Mouse (Mus musculus) thymus, adult 18-20 months (tissue): ENCODE measurements around the gene Ctnnd1.
"Not testable (repeated sequence)": the region's sequence is repeated elsewhere in the genome, so short reads cannot be mapped to it uniquely, and the experiment has no call there.

Experiments
- DNase-seq, 2 experiments: peaks; one replicate each; pipeline ENCODE4 v3.0.0; 2022; ENCODE audit warnings: mixed read lengths in 2 of 2

Ctnnd1 gene

DNA sequence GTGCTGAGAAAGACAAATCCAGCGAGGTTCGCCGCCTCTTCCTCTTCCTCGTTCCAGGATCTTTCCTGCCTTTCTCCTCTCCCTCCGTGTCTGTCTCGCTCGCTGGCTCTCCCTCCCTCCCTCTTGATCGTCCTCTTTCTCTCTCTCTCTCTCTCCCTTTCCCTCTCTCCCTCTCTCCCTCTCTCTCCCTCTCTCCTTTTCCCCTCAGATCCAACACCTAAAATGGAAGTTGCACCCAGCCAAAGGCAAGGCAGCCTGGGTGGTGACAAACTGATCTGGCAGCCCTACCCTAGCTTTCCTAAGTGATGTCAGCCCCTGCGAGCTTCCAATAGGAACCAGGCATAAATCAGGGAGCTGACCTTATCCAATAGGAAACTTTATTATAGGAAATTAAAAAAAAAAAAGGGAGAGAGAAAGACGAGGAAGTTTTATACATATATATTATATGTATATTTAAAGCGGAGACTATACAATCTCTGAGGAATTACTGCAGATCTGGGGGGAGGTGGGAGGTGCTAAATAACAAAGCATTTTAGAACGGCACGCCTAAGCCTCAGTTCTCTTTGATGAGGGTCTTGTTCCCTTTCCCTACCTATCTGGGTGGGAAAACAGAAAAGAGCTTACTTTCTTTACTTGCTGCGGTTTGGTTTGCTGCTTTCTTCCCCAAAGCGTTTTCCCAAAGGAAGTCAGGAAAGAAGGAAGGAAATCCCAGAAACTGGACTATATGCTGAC is at the start of gene Ctnnd1:
Ctnnd1 (minus strand) TSS at position 302 of the 732 bp plus-strand sequence.
- DNase-seq, result no peak

DNA sequence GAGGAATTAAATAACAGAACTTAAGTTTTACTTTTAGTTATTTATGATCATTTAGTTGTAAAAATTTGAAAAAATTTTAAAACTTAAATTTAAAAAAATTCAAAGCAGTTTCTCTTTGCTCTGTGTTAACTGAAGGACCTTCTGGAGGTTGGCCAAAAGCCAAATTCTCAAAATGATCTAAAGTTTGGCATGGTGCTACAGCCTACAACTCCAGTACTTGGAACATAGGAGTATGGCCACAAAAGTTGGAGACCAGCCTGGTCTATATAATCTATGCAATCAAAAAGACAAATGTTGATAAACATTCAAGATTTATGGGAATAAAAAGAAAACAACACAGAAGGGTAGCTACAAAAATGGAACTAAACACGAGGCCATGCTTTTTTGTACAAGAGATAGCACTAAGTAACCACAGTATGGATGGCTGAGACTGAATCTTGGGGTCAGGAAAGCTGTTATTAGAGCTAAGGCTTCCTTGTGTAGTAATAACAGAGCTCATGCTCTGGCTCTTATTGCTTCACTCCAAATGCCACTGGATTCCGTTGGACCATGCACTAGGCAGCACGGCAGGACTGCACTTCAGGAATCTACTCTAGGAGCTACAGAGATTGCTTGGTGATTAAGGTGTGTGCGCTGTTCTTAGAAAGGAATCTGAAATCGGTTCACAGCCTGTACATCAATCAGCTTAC is 44.6 kb upstream of the Ctnnd1 start:
- no peak for DNase-seq

DNA sequence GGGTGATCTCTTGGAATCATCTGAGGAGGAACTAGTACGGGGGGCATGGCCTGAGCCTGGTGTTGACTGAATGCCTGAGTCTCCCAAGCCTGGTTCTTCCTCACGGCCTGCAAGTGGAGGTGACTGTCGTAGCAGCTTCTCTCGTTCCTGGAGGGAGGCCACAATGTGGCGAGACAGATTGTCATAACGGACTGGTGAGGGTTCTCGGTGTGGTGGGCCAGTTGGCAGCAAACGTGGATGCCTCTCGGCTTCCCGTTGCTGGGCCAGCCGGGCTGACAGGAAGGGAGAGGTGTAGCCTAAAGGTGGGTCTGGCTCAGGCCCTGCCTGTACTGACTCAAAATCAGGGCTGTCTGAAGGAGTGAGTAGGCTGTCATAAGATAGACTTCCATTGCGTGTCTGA is 39.5 kb upstream of the Ctnnd1 start:
- no peak for DNase-seq

DNA sequence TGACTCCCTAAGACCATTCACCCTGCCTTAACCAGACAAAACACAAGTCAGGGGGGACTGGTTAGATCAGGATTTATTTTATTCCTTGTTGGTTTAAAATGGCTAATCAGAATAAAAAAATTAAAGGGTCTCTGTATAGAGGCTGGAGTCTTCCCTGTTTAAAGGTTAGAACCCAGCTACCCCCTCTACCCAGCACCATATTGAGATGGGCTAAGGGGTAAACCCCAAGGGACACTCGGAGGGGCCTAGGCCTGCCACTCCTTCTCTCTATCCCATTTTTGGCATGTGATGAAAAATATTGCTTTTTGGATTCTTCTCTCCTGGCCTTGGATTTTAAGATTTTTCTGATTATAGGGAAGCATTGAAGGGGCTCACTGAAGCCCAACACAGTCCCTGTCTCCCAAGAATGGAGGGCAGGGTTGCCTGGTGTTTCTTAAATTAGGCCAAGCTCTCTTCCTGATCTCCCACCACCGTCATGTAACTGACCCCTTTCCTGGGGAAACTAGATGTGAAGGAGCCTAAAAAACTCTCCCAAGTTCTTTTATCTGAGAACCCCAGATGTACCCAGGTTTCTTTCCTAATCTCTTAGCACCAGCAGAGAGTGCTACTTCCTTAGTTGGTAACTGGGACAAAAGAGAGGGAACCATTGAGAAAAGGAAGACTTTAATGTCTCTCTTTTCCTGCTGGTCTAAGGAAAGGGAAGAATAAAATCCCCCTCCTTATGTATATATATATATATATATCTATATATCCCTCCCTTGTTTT is 37.7 kb upstream of the Ctnnd1 start:
- no peak for DNase-seq

DNA sequence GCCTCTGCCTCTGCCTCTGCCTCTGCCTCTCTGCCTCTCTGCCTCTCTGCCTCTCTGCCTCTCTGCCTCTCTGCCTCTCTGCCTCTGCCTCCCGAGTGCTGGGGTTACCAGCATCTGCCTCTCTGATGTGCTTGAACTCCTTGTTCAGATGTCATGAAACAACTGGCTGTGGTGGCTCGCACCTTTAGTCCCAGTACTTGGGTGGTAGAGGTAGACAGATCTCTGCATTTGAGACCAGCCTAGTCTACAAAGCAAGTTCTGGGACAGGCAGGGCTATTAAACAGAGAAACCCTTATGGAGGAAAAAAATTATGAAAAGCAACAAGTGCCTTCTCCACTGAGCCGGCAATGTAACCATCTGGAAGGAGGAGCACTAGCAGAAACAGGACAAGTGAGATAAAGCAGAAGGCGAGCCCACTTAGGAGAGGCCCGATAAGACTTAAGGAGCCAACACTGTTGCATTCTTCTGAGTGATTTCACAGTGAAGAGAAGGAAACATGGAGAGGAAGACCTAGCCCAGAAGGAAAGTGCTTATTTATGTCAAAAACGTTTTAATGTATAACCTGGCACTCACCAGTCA is 32.1 kb upstream of the Ctnnd1 start:
- no peak for DNase-seq

DNA sequence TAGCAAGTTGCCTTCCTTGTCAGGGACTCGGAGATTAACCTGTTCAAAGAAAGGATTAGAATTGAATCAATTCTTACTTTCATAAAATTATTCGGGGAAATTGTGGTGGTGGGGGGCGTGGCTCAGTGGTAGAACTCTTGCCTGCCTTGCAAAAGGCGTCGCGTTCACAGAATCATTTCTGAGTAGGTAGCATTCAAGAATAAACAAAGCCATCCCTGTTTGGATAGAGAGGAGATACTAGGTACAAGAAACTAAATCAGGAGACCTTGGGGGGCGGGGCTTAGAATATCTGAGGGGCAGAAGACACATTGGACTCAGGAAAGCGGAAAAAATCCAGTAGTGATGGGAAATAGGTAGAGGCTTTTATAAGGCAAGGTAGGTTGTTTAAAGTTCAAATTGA is 28.5 kb upstream of the Ctnnd1 start, which contains the start of gene Tmx2:
Tmx2 (minus strand) TSS at position 125 of the 400 bp plus-strand sequence.
- DNase-seq, result no peak

DNA sequence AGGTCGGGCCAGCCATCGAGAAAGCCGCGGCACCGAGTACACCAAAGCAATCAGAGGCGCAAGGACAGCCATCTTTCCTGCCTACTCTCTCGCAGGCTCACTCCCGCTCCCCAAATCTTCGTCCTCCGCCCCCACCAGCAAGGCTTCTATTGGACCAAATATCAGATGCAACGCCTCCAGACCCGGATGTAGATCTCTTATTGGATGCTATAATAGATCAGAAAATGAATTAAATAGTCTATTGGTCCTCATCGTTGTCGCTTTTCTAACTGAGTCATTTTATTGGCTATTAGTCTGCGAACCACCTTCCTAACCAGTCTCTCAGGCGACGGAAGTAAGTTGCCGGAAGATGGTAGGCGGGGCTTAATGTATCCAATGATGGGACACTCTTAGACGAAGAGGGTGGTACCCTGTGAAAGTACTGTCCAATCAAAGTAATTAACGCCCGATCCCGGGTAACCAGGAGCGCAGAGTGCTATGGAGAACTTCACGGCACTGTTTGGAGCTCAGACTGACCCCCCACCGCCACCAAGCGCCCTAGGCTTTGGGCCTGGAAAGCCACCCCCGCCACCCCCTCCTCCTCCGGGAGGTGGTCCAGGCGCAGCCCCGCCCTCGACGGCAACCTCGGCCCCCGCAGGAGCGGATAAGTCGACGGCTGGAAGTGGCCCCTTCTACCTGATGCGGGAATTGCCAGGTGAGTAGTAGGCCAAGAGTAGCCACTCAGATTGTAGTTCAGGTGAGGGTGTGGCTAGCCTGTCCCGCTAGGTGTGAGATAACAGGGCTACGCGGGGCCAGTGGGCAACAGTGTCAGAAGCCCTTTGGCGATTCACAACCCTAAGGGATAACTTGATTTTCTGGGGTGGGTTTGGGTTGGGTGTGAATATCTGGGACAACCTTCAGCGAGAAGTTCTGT is 27.7 kb upstream of the Ctnnd1 start, which contains the start of the genes Gm28635 and Med19:
Gm28635 (minus strand) TSS at position 74 of the 913 bp plus-strand sequence.
Med19 (plus strand) TSS at position 435 of the 913 bp plus-strand sequence.
- peak; percentile 79 to 94 for DNase-seq

DNA sequence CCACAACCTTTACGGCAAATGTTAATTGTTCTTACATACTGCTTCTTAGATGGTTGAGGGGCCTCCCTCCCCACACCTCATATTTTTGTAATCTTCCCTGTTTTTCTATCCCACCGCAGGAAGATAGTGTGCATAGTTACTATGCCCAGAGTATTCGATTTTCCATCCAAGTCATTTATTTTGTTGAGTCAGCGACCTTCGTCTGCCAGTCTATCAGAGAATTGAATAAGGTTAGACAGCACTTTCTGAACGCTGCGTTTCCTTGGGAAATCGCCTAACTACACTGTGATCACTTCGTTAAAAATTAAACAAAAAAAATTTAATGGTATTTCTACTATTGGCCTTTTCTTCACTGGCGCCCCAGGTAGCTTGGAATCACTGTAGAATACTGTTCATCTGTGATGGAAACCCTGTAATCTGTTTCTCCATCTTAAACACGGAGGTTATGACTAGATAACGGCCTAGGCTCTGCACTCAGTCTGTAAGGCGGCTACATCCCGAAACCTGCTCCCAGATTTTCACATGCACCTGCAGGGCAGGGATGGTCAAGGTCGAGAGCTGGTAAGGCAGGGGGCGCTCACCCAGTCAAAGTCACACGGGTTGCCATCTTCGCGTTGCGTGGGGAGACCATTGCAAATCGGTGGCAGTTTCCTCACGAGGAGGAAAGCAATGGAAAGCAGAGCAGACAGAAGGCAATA is 26.9 kb upstream of the Ctnnd1 start:
- DNase-seq, result no peak

DNA sequence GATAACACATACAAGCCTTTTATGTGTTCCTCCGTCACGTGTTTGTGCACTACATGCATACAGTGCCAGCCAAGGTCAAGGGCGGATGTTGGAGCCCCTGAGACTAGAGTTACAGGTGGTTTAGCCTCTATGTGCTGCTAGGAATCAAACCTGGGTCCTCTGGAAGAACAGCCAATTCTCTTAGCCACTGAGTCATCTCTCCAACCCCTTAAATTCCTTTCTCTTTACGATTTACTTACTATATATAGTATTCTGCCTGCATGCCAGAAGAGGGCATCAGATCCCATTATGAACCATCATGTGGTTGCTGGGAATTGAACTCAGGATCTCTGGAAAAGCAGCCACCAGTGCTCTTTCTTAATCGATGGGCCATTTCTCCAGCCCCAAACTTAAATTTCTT is 21.0 kb upstream of the Ctnnd1 start:
- not testable (repeated sequence) for DNase-seq

DNA sequence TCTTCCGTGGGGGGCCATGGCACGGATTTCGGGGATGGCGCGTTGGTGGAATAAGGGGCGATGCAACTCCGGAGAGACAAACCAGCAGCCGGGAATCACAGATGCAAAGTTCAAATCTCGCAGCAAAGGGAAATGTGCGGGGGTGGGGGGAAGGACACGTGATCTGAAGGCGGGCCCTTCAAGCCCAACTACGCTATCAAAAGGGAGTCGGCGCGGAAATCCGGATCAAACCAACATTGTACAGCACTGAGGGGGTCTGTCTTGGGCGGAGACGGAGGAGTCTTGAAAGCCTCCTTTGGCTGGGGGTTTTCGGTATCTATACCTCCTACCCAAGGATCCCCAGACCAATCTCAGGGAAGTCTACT is 20.0 kb upstream of the Ctnnd1 start, which contains the start of gene Selenoh:
Selenoh (minus strand) TSS at position 202 of the 365 bp plus-strand sequence.
- peak; percentile 79 to 87 for DNase-seq

DNA sequence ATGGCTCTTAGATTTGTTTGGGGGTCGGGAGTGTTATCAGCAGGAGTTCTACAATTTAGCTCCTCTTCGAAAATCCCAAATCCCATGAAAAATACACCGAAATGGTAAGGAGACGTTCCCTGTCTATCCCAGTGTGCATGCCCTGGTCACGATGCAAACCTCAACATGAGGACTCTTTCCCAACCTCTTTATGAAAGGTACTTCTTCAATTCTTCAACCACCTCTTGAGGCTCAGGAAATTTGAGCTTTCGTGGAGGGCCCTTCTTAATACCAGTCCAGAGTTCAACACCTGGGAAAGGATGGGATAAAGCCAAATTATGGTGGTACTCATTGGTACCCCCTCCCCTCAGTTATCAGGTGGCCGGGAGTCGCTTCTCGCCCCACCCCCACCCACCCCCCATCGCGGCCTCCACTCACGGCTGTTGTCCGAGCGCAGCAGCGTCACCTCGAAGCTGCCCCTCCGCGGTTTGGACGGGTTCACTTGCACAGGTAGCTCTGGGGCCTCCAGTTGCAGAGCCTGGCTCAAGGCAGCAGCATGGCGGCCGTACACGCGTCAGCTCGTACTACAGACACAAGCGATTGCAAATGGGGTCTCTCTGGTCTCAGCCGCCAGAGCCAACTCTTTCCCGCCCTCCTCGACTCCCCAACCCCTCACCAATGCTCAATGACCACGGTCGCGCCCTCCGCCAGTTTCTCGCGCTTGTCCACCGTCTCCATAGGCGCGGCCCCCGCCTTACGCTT is 19.4 kb upstream of the Ctnnd1 start:
- no peak for DNase-seq

DNA sequence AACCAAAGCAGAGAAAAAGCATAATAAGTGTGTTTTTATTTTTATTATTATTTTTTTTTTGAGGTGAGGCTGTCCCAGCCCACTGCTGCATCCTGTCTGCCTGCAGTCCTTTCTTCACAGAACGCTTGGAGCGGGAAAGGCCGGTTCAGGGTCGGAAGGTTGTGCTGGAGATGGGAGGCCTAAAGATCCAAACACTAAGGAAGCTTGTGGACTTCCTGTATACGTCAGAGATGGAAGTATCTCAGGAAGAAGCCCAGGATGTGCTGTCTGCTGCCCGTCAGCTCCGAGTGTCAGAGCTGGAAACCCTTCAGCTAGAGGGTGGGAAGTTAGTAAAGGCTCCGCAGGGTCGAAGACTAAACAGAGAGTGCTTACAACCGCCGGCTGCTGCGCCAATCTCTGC is 15.5 kb upstream of the Ctnnd1 start:
- no peak for DNase-seq

DNA sequence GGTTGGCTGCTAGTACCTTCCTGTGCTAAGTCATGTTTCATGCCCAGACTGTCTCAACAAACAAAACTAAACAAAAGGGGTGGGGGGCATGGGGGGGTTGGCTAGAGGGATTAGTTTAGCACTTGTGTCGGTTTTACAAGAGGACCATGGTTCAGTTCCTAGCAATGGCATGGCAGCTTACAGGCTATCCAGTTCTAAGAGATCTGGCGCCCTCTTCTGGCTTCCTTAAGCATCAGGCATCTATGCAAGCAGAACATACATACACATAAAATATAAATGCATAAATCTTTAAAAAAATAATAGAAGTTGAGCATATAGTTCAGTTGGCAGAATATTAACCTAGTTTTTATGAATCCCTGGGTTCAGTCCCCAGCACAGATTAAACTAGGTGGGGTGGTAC is 12.3 kb upstream of the Ctnnd1 start:
- DNase-seq, result no peak

DNA sequence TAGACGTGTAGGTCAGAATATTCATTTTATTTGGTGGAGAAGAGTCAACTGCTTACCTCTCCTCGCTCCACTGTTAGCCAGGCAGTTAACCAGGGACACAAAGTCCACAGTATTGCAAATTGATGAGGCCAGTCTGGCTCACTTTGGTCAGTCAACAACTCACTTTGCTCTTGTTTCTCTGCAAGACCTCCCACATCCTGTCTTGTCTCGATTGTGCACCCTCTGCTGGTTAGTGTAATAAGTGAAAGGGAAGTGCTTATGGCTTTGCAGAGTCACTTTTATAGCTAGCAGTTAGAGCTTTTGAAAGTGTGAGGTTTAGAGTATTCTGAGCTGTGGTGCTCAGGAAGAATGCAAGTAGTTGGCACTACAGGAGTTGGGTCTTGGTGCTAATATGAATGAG is 9.7 kb upstream of the Ctnnd1 start:
- no peak for DNase-seq

DNA sequence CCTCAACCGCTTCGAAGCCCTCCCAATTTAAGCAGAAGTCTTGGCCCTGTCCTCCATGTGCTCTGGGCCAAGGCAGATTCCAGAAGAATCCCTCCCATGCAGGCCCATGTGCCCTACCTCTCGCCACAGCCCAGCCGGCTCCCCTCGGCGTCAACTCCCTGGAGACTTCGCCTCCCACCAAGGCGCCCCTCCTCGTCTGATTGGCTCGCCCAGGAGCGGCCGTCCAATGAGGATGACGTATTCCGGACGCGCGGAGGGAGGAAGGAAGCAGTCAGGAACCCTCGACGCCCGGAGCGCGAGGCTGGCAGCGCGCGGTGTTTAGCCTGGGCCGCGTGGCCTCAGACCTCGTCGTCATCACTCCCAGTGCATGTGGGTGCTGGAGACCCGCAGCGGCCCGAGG is 8.2 kb upstream of the Ctnnd1 start, which contains the start of gene Btbd18:
Btbd18 (plus strand) TSS at position 274 of the 400 bp plus-strand sequence.
- no peak for DNase-seq

DNA sequence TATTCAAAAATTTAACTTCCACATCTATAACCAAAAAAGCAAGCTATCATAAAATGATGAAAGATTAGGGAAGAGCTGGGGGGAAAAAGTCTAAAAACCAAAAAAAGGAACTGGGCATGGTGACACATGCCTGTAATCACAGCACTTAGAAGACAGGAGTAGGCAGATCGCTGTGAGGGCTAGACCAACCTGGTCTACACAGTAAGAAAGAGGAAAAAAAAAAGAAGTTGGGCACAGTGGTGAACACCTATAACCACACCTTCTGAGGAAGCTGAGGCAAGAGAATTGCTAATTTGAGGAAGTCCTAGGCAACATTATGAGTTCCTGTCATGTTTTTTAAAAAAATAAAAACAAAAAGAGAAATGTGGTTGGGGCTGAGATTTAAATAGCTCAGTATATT is 5.3 kb upstream of the Ctnnd1 start:
- no peak for DNase-seq

DNA sequence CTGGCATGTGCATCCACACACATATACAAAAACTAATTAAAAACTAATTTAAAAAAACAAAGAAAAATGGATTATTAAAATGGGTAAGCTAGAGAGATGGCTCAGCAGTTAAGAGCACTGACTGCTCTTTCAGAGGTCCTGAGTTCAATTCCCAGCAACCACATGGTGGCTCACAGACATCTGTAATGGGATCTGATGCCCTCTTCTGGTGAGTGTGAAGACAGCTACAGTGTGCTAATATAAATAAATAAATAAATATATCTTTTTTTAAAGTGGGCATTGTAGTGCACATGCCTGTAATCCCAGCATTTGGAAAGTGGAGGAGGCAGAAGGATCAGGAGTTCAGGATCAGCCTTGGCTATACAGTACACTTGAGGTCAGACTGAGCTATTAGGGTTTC is 2.8 kb upstream of the Ctnnd1 start:
- DNase-seq, result no peak

DNA sequence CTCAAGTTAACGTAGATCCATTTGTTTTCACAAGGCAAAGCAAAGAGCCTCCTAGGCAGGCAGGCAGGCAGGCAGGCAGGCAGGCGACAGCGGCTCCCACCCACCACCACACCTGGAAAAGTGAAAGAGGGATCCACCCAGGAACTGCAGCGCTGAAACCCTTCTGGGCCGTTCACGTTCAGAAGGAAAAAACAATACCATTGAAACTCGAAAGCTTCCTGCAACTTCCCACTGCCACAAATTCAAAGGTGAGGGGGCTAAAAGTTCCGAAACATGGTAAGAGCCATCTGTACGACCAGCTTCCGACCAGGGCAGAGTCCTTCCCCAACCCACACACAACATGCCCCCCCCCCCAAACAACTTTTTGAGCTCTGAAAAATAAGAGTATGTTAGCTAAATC is 891 bp downstream of the Ctnnd1 start:
- no peak for DNase-seq

DNA sequence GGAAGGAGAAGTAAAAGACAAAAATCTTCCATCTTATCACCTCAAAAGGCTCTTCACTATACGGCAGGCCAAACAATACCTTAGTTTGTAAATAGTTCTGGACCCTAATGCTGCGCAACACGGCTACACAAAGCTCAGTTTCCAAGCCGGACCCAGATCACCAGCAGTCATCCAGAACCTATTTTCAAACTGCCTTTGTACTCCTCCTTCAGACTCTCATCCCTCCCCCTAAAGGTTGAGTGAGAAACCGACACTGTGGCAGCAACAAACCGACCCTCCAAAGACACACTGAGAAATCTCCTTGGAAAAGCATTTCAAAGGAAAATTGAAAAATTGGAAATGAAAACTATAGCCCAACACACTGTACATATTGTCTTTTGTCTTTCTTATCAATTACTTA is 2.2 kb downstream of the Ctnnd1 start:
- DNase-seq, result no peak

DNA sequence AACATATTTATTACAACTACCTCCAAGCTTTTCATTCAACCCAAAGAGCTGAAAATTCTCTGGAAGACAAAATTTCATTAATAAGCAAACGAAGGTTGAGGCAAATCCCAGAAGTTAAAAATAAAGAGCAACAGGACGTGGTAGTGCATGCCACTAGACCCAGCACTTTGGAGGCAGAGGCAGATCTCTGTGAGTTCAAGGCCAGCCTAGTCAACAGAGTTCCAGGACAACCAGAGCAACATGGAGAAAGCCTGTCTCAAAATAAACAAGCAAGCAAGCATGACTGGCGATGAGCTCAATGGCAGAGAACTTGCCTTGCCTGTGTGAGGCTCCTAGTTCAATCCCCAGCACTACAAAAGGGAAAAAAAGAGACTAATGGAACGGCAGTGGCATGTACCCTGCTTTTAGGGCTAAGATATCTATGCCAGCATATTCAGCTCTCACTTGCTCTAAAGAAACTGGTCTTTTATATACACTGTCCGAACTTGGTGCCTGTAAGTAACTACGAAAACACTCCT is 3.5 kb downstream of the Ctnnd1 start:
- no peak for DNase-seq
